Mouse (Mus musculus) cerebellum, adult (tissue): ENCODE data around the gene H2al1b.
"Not testable (repeated sequence)": the region's sequence is repeated elsewhere in the genome, so short reads cannot be mapped to it uniquely, and the experiment has no call there.

Experiments used
- ATAC-seq: cut with Nextera tagmentation; 2 replicates; pipeline ENCODE4 v1.9.2; 2017; ENCODE audit warnings: mild to moderate bottlenecking, moderate library complexity, mixed read lengths; ENCODE audit not compliant: insufficient number of reproducible peaks, low FRiP score, low TSS enrichment

H2al1b gene

DNA sequence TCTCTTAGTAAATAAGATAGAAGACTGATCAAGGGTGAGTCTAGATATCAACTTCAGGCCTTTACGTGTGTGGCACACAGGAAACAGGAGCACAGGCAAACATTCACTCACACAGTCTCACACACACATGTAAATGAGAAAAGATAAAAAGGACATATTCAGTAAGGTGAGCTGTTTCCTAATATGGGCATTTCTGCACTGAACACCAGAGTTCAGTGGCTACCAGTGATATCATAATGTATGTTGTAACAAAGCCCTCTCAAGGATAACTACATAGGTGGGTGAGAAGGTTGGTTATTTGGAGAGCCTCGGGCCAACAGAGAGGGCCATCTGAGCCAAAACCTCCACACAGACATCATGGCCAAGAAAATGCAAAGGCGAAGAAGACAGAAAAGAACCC is at the start of gene H2al1b:
H2al1b (plus strand) TSS at position 301 of the 400 bp plus-strand sequence.
- ATAC-seq = not testable (repeated sequence)

DNA sequence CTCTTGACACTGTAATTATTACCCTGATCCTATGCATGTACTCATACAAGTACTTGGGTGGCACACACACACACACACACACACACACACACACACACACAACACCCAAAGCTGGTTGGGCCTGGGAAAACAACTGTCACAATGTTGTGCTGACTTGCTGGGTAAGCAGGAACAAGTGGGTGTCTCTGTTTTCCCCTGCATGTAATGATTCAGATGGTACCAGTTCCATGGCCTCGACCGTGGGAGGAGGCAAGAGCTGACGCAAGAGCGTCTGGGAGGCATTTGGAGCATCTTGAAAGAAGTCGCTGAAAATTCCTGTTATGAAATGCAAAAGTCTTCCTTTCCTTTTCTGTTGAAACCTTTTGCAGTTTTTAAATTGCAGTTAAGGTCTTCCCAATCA is 48.2 kb upstream of the H2al1b start:
- no peak for ATAC-seq

DNA sequence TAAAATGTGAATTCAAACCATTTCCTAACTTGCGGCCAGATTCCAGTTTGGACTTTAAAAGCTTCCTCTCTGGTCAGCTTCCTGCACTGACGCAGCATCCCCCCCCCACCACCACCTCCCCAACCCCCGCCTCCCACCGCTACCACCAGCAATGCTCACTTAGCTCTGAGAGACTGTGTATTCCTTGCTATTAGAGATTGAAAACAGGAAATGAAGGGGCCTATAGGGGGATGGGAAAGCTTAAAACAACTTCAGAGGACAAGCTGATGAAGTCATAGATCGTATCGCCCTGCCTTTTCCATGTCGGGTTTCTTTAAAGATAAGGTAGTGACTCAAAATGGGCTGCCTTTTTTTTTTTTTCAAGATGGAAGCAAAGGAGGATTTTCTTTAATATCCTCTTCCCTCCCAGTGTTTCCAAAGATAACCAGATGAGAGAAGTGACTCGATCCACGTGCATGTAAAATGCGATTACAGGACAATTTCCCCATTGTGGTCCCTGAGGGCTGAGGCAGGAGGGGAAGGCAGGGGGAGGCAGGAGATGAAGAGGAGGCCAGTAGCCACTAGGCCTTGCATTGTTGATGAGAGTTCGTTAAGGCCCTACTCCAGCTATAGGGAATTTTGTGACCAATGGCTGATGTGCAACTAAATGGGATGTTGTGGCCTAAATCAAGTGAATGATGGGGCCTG is 47.6 kb upstream of the H2al1b start:
- no peak for ATAC-seq

DNA sequence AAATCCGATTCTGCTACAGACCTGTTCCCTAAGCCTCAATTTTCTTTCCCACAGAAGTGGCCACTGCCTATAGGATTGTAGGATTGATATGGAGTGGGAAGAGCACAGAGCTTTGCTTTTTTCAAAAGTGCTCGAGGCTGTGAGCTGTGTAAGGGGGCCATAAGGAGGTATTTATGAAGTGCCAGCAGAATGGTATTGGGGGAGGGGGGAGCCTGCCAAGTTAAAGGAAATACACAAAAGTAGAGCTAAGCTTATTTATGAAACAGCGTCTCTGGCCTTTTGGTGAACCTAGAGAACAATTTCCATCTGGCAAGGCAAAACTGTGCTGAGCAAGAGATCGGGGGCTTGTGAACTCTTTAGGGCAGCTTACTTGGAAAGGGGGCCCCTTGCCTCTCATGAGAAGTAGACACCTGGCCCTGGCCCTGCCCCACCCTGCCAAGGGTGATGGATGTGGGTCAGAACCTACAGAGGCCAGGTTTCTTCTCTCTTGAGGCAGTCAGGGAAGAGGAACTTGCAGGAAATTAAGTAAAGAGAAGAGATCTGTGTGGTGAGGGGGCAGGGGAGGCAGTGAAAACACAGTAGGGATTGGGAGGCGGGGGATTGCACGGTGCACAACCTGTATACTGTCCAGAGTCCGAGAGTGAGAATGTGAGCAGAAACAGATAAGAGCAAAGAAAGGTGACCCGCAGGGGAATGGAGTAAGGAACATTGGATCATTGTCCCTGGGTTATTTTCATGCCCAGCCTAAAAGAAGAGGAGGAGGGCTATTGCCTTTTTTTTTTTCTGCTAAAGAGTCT is 46.5 kb upstream of the H2al1b start:
- ATAC-seq = no peak

DNA sequence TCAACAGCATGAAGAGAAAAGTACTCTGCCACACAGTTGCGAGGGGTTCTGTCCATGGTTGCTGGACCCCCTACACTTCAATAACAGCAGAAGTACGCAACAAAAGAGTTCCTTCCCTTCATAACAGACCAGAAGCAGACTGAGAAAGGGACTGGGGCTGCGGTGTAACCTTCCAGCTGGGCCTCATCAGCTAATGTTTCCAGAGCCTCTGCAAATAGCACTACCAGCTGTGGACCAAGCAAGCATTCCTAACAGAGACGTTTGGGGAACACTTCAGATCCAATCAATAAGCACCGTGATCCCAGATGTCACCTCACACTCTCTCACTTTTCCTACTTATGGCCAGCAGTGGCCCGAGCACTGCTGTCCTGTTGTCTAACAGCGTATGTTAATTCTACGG is 37.3 kb upstream of the H2al1b start:
- no peak for ATAC-seq

DNA sequence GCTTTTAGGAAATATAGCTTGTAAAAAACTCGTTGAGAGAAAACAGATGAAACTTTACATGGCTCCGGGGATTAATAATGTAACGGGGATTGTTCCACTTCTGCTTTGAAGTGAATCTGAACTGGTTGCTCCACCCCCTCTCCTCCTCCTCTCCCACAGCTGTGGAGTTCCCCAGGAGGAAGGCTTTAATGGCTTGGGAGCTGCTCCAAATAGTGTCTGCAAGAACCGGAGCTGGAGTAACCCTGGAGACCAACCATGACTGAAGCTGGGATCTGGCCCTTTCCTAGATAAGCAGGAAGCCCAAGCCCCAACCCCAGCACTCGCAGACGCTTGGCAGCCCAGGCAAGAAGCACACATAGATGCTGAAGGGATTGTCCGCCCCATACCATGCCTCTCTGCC is 34.4 kb upstream of the H2al1b start:
- no peak for ATAC-seq

DNA sequence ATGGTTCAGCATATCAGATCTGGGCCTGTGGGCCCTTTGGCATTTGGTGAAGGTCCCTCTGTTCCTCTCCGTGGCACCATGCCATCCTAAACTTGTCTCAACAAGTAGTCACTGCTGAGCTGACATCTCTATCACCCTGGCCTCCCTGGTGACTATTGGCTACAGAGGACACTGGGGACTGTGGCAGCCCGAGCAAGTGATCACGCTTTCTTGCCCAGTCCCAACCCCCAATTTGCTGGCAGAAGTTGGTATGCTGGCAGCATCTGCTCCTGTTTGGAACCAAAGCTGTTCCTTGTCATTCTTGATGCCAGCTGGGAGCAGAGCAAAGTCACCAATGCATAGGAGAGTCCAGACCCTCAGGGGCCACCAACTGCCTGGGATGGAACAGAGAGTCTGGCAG is 33.2 kb upstream of the H2al1b start:
- no peak for ATAC-seq

DNA sequence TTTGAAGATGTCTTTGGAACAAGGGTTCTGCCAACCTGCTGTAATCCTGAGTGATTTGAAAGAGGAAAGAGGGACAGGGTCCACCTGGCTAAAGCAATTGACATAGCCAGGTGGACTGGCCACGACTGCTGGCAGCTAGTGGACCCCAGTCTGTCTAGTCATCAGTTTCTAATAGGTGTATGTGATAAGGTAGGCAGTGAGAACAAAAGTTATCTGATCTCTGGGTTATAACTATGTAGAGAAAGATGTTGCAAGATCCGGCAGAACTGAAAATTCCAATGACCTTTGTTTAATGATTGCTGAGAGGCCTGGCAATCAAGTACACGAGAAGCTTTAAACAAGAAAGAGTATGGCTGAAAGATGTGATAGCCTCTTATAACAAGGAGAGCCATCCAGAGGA is 29.0 kb upstream of the H2al1b start:
- no peak for ATAC-seq

DNA sequence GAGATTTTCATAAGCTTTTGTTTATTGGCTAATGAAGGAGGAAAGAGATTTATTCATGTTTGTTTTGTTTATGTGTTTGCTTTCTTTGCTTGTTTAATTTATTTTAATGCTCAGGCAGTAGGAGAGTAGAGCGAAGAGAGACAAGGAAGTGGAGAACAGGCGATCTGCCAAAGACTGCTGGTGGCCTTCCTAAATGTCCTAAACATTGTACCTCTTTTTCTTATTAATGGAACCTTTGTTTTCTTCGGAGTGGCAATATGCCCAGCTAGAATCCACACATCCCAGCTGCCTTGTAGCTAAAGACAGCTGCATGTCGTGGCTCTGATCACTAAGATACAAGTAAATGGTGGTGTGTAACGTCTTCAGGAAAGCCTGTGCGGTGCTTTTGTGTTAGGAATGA is 25.1 kb upstream of the H2al1b start:
- no peak for ATAC-seq

DNA sequence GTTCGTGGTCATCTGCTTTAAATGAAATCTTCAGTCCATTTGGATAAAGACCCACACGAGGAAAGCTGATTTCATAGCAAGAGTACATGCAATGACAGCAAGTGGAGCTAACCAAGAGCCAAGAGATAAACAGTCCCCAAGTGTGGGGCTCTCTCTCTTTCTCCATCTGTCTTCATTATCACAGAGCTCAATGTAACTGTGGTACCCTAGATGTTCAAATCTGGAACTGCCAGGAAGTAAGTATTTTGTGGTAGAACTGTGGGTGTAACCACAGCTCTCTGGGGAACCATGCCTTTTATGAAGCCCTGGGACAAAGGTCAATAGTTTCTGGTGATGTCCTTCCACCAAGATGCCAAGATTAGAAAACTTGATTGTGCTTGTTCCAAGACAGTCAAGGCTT is 21.5 kb upstream of the H2al1b start:
- ATAC-seq = no peak

DNA sequence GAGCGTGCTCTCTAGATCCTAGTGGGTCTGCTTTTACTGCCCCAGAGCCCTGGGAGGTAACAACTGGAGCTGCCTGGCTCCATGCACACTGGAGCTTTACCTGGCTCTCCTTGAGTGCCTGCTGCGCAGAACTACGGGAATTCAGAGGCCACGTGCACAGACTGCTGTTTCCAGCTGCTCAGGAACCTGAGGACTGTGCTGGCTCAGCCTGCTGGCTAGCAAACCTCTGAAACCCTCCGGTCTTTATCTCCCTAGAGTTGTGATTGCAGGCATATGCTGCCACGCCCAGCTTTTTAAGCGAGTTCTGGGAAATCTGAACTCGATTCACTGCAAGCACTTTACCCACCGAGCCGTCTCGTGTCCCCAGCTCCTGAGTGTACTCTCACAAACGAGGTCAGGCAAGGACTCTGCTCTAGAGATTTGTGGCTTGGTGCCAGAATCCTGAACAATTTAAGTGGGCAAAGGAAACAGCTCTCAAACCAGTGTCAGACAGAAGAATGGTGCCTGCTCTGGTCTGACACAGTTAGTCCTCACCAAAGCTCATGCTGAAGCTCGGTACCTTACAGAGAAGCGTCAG is 13.8 kb upstream of the H2al1b start:
- no peak for ATAC-seq

DNA sequence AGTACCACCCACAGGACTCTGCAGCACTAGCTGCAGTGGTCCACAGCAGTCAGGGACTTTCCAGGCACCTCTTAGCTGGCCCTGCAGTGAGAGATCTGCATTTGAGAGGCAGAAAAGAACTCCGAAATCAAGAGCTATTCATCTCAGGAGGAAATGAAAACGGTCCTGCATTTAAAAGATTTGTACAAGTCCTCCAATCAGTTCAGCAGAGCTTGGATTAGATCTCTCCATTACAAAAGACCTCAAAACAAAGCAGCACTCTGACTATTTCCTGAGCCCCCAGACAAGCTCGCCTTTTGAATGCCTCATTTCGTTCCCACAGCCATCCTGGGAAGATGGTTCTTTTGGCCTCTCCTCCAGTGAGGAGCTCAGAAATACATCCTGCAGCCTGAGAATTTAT is 13.0 kb upstream of the H2al1b start:
- no peak for ATAC-seq

DNA sequence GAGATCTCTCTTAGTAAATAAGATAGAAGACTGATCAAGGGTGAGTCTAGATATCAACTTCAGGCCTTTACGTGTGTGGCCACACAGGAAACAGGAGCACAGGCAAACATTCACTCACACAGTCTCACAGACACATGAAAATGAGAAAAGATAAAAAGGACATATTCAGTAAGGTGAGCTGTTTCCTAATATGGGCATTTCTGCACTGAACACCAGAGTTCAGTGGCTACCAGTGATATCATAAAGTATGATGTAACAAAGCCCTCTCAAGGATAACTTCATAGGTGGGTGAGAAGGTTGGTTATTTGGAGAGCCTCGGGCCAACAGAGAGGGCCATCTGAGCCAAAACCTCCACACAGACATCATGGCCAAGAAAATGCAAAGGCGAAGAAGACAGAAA is 3.3 kb upstream of the H2al1b start, which contains the start of gene H2al1a:
H2al1a (plus strand) TSS at position 301 of the 400 bp plus-strand sequence.
- not testable (repeated sequence) for ATAC-seq

DNA sequence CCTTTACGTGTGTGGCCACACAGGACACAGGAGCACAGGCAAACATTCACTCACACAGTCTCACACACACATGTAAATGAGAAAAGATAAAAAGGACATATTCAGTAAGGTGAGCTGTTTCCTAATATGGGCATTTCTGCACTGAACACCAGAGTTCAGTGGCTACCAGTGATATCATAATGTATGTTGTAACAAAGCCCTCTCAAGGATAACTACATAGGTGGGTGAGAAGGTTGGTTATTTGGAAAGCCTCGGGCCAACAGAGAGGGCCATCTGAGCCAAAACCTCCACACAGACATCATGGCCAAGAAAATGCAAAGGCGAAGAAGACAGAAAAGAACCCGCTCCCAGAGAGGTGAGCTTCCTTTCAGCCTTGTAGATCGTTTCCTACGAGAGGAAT is 3.1 kb downstream of the H2al1b start, which contains the start of gene H2al1c:
H2al1c (plus strand) TSS at position 301 of the 400 bp plus-strand sequence.
- ATAC-seq = not testable (repeated sequence)

DNA sequence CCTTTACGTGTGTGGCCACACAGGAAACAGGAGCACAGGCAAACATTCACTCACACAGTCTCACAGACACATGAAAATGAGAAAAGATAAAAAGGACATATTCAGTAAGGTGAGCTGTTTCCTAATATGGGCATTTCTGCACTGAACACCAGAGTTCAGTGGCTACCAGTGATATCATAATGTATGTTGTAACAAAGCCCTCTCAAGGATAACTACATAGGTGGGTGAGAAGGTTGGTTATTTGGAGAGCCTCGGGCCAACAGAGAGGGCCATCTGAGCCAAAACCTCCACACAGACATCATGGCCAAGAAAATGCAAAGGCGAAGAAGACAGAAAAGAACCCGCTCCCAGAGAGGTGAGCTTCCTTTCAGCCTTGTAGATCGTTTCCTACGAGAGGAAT is 6.3 kb downstream of the H2al1b start, which contains the start of gene H2al1d:
H2al1d (plus strand) TSS at position 301 of the 400 bp plus-strand sequence.
- not testable (repeated sequence) for ATAC-seq

DNA sequence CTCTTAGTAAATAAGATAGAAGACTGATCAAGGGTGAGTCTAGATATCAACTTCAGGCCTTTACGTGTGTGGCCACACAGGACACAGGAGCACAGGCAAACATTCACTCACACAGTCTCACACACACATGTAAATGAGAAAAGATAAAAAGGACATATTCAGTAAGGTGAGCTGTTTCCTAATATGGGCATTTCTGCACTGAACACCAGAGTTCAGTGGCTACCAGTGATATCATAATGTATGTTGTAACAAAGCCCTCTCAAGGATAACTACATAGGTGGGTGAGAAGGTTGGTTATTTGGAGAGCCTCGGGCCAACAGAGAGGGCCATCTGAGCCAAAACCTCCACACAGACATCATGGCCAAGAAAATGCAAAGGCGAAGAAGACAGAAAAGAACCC is 9.4 kb downstream of the H2al1b start, which contains the start of gene H2al1e:
H2al1e (plus strand) TSS at position 301 of the 400 bp plus-strand sequence.
- not testable (repeated sequence) for ATAC-seq

DNA sequence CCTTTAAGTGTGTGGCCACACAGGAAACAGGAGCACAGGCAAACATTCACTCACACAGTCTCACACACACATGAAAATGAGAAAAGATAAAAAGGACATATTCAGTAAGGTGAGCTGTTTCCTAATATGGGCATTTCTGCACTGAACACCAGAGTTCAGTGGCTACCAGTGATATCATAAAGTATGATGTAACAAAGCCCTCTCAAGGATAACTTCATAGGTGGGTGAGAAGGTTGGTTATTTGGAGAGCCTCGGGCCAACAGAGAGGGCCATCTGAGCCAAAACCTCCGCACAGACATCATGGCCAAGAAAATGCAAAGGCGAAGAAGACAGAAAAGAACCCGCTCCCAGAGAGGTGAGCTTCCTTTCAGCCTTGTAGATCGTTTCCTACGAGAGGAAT is 12.6 kb downstream of the H2al1b start, which contains the start of gene H2al1f:
H2al1f (plus strand) TSS at position 301 of the 400 bp plus-strand sequence.
- ATAC-seq = not testable (repeated sequence)

DNA sequence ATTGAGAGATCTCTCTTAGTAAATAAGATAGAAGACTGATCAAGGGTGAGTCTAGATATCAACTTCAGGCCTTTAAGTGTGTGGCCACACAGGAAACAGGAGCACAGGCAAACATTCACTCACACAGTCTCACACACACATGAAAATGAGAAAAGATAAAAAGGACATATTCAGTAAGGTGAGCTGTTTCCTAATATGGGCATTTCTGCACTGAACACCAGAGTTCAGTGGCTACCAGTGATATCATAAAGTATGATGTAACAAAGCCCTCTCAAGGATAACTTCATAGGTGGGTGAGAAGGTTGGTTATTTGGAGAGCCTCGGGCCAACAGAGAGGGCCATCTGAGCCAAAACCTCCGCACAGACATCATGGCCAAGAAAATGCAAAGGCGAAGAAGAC is 15.7 kb downstream of the H2al1b start, which contains the start of gene H2al1g:
H2al1g (plus strand) TSS at position 301 of the 400 bp plus-strand sequence.
- ATAC-seq = not testable (repeated sequence)

DNA sequence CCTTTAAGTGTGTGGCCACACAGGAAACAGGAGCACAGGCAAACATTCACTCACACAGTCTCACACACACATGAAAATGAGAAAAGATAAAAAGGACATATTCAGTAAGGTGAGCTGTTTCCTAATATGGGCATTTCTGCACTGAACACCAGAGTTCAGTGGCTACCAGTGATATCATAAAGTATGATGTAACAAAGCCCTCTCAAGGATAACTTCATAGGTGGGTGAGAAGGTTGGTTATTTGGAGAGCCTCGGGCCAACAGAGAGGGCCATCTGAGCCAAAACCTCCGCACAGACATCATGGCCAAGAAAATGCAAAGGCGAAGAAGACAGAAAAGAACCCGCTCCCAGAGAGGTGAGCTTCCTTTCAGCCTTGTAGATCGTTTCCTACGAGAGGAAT is 19.0 kb downstream of the H2al1b start, which contains the start of gene H2al1h:
H2al1h (plus strand) TSS at position 301 of the 400 bp plus-strand sequence.
- ATAC-seq = not testable (repeated sequence)

DNA sequence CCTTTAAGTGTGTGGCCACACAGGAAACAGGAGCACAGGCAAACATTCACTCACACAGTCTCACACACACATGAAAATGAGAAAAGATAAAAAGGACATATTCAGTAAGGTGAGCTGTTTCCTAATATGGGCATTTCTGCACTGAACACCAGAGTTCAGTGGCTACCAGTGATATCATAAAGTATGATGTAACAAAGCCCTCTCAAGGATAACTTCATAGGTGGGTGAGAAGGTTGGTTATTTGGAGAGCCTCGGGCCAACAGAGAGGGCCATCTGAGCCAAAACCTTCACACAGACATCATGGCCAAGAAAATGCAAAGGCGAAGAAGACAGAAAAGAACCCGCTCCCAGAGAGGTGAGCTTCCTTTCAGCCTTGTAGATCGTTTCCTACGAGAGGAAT is 22.1 kb downstream of the H2al1b start, which contains the start of gene H2al1i:
H2al1i (plus strand) TSS at position 301 of the 400 bp plus-strand sequence.
- not testable (repeated sequence) for ATAC-seq

DNA sequence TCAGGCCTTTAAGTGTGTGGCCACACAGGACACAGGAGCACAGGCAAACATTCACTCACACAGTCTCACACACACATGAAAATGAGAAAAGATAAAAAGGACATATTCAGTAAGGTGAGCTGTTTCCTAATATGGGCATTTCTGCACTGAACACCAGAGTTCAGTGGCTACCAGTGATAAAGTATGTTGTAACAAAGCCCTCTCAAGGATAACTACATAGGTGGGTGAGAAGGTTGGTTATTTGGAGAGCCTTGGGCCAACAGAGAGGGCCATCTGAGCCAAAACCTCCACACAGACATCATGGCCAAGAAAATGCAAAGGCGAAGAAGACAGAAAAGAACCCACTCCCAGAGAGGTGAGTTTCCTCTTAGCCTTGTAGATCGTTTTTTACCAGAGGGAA is 25.3 kb downstream of the H2al1b start, which contains the start of gene H2al1j:
H2al1j (plus strand) TSS at position 301 of the 400 bp plus-strand sequence.
- not testable (repeated sequence) for ATAC-seq
